Mouse (Mus musculus) liver, embryonic 14.5 days (tissue): ENCODE measurements around the gene Ddx10. TPM values are rescaled to one million over a fixed set of nuclear protein-coding genes. Genes with fewer than 3 reads are reported as not detected.

Source experiments
- ATAC-seq: fragments of 200-750 bp; cut with Nextera tagmentation; 2 replicates; pipeline ENCODE4 v1.8.0; 2017; ENCODE audit warnings: moderate number of reproducible peaks, mild to moderate bottlenecking, moderate library complexity; ENCODE audit not compliant: insufficient read depth
- DNase-seq, 3 experiments: peaks; one replicate each; pipeline ENCODE4 v3.0.0-alpha.2; 2012 to 2013; ENCODE audit warnings: low read depth in 3 of 3, low spot score in 3 of 3
- H3K27ac ChIP-seq: fragments of 300-500 bp; sonication (generic); 2 replicates; pipeline ENCODE4 v1.5.1; 2014; ENCODE audit warnings: moderate library complexity, mild to moderate bottlenecking, control low read depth, inconsistent platforms
- H3K27me3 ChIP-seq: fragments of 300-500 bp; sonication (generic); 2 replicates; pipeline ENCODE4 v1.6.1; 2014; ENCODE audit warnings: mild to moderate bottlenecking, low read length, moderate library complexity; ENCODE audit not compliant: control insufficient read depth, insufficient read depth
- H3K36me3 ChIP-seq: fragments of 300-500 bp; sonication (generic); replicated peaks from 2 replicates; pipeline ENCODE4 v1.6.1; 2014; ENCODE audit warnings: low read depth; ENCODE audit not compliant: control insufficient read depth, insufficient read depth
- H3K4me1 ChIP-seq, 2 experiments: fragments of 200-500 bp in 1 of 2; fragments of 300-500 bp in 1 of 2; sonication (generic) in 1 of 2; replicated peaks; 2 replicates each; pipeline ENCODE4 v1.6.1; 2012 to 2014; ENCODE audit warnings: antibody characterized with exemption in 1 of 2, inconsistent platforms in 1 of 2, low read length in 1 of 2; ENCODE audit not compliant: control insufficient read depth in 2 of 2, insufficient read depth in 2 of 2
- H3K4me2 ChIP-seq: fragments of 300-500 bp; sonication (generic); 2 replicates; pipeline ENCODE4 v1.6.1; 2014; ENCODE audit warnings: low read depth, mild to moderate bottlenecking, control low read depth, moderate library complexity
- H3K4me3 ChIP-seq, 2 experiments: fragments of 200-500 bp in 1 of 2; fragments of 300-500 bp in 1 of 2; sonication (generic) in 1 of 2; 2 replicates each; pipeline ENCODE4 v1.5.1; 2012 to 2014; ENCODE audit warnings: low read depth in 2 of 2, low read length in 2 of 2, mild to moderate bottlenecking in 2 of 2, control low read depth in 1 of 2, inconsistent platforms in 1 of 2, moderate library complexity in 1 of 2; ENCODE audit not compliant: insufficient read depth in 1 of 2
- H3K9ac ChIP-seq: fragments of 300-500 bp; sonication (generic); replicated peaks from 2 replicates; pipeline ENCODE4 v1.6.1; 2014; ENCODE audit warnings: mild to moderate bottlenecking, control low read depth, moderate library complexity
- H3K9me3 ChIP-seq: fragments of 300-500 bp; sonication (generic); 2 replicates; pipeline ENCODE4 v1.6.1; 2016; ENCODE audit warnings: low read length, mixed read lengths; ENCODE audit not compliant: control insufficient read depth
- CTCF ChIP-seq: IDR thresholded peaks from 2 replicates; pipeline ENCODE4 v1.5.1; 2016; ENCODE audit warnings: antibody characterized with exemption, low read depth, control low read depth
- EP300 ChIP-seq: IDR thresholded peaks from 2 replicates; pipeline ENCODE4 v1.6.1; 2016; ENCODE audit warnings: antibody characterized with exemption, low read depth
- WGBS: fragments of 180-500 bp; shearing (Covaris S2); extraction: QIAGEN DNeasy Blood & Tissue Kit; methylation state at CpG from one replicate; pipeline ENCODE4 v1.1.7; 2014; ENCODE audit not compliant: insufficient replicate concordance; 5-methylcytosine and 5-hydroxymethylcytosine counted together
- polyA plus RNA-seq, 2 experiments: library from polyadenylated mRNA; depleted of rRNA in 1 of 2; stranded (reverse) in 1 of 2; unstranded in 1 of 2; fragments of >200 nt; fragmentation: Nextera tagmentation in 1 of 2; extraction: Ambion mirVana in 1 of 2; gene quantifications; 2 replicates each; pipeline versions ENCODE4 v1.2.1 to v1.2.3; 2012 to 2014

Gene Ddx10
- 3.5 and 7.0 TPM in 2 replicates for polyA plus RNA-seq (2012; rRNA removed)
- 14.1 and 14.6 TPM in 2 replicates for polyA plus RNA-seq (2014; fragmentation: Nextera tagmentation; extraction: Ambion mirVana)

DNA sequence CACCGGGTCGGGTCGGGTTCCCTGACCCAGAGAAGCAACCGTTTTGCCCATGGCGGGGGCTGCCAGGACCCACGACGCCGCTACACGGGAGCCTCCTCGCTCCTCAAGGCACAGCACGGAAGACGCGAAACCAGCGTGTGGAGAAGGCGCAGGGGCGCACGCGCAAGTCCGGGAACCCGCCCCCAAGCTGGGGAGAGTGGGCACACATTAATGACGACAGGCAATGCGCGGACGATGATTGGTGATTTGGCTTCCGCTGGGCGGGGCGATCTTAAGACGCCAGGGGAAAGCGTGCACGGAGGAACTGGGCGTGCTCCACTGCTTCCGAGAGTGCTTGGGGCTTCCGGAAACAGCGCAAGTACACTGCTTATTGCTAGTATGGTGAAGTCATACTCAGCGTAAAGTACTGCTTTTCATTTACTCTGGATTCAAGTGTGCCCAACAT is at the start of gene Ddx10:
Gene Ddx10, minus strand, starts transcription at position 101 of the 445 bp plus-strand sequence.
- DNase-seq = peak; percentile 94 to 96 (median 95)
- peaks cover 5 to 10% of the 10 kb centered on the region in 2 experiments; a peak in 3 of 4 replicates for H3K4me1 ChIP-seq
- no peak within 1 kb of the TSS for H3K27ac ChIP-seq
- H3K27me3 ChIP-seq = no peaks in the 10 kb centered on the region
- H3K9me3 ChIP-seq = no peaks in the 10 kb centered on the region
- peak within 1 kb of the TSS; percentile 71 for H3K9ac ChIP-seq
- H3K36me3 ChIP-seq = no peaks in the 10 kb centered on the region
- WGBS = under 1% methylated on average over 35 of the region's 35 CpGs
- no peak for TF ChIP-seq CTCF
- TF ChIP-seq EP300 = no peak
- peak within 1 kb of the TSS; percentile 93 for H3K4me2 ChIP-seq
- ATAC-seq = peak; percentile 100
- peak within 1 kb of the TSS; percentile 64 to 83 for H3K4me3 ChIP-seq

DNA sequence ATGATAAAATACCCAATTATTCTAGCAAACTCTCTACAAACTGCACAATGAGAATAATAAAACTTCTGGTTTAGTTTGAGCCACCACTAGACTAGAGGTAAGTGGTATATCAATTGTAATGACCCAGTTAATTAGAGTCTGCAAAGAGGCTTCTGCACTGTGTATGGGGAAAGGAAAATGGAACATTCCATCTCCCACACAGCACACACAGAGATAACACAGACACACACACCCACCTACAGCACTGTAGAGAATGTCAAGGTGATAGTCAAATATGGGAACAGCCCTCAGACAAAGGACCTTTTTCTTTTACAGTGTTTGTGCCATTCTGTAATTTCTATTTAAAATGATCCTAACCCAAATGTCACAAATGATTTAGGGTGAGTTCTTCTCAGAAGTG is 45.0 kb upstream of the Ddx10 start:
- Histone ChIP-seq H3K9ac (no peak overlapping the region), H3K4me1 (no peaks in the 10 kb centered on the region), H3K9me3 (no peaks in the 10 kb centered on the region)

GRCm38 (mm10) chr9:53290006-53290405 is 42.2 kb upstream of the Ddx10 start:
- H3K9ac ChIP-seq = no peak overlapping the region
- H3K27me3 ChIP-seq = no peaks in the 10 kb centered on the region
- no peaks in the 10 kb centered on the region for H3K36me3 ChIP-seq
- TF ChIP-seq CTCF (no peak), EP300 (no peak)
- H3K4me3 ChIP-seq = no peak overlapping the region
- H3K4me1 ChIP-seq = no peaks in the 10 kb centered on the region
- ATAC-seq (no peak), DNase-seq (no peak)
- WGBS = 56% methylated on average over 3 of the region's 3 CpGs
- H3K27ac ChIP-seq = no peak overlapping the region
- no peaks in the 10 kb centered on the region for H3K9me3 ChIP-seq
- H3K4me2 ChIP-seq = no peak overlapping the region

More for the DNA sequence above, 45.0 kb upstream of the Ddx10 start:
- ATAC-seq = no peak
- no peak overlapping the region for H3K4me2 ChIP-seq
- no peak overlapping the region for H3K4me3 ChIP-seq
- no peak for DNase-seq
- no peaks in the 10 kb centered on the region for H3K27me3 ChIP-seq
- H3K36me3 ChIP-seq = no peaks in the 10 kb centered on the region
- TF ChIP-seq CTCF (no peak), EP300 (no peak)
- no peak overlapping the region for H3K27ac ChIP-seq

DNA sequence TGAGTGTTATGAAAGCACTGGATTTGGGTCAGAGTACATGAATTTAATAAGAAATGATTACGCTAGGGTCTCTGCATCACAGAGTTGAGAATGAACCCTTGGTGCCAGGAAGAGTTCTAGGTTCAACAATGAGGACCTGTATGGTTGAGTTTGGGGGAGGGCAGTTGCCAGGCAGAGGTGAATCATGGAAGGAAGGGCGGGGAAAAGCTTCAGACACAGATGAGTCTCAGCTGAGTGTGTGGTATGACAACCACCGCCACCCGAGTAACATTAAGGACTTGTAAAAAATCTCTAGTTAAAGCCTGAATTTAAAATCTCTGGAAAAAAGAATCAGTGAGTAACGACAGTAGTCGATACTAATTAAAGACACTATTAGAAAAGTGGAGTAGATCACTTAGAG is 38.9 kb upstream of the Ddx10 start:
- Histone ChIP-seq H3K36me3 (no peaks in the 10 kb centered on the region), H3K4me1 (no peaks in the 10 kb centered on the region), H3K4me2 (no peak overlapping the region), H3K4me3 (no peak overlapping the region), H3K9me3 (no peaks in the 10 kb centered on the region), H3K27me3 (no peaks in the 10 kb centered on the region), H3K9ac (no peak overlapping the region), H3K27ac (no peak overlapping the region)
- WGBS = 58% methylated on average over 6 of the region's 6 CpGs
- ATAC-seq (no peak), DNase-seq (no peak)
- TF ChIP-seq CTCF = no peak

GRCm38 (mm10) chr9:53278997-53279396 is 31.1 kb upstream of the Ddx10 start:
- Histone ChIP-seq H3K9me3 (no peaks in the 10 kb centered on the region), H3K4me1 (no peaks in the 10 kb centered on the region), H3K36me3 (no peaks in the 10 kb centered on the region), H3K9ac (no peak overlapping the region), H3K27me3 (no peaks in the 10 kb centered on the region), H3K4me2 (no peak overlapping the region), H3K27ac (no peak overlapping the region), H3K4me3 (no peak overlapping the region)
- WGBS = 63% methylated on average over 2 of the region's 2 CpGs
- no peak for DNase-seq
- ATAC-seq = no peak
- TF ChIP-seq EP300 (no peak), CTCF (no peak)
